Mouse (Mus musculus): Measurements from ENCODE around the gene Klhl1. TPM values are rescaled to one million over a fixed set of nuclear protein-coding genes. Genes with fewer than 3 reads are reported as not detected.
"Not testable (repeated sequence)": the region's sequence is repeated elsewhere in the genome, so short reads cannot be mapped to it uniquely, and the experiment has no call there.

The Klhl1 gene
- polyA plus RNA-seq, 1 experiment from 2014 or later = not detected

DNA sequence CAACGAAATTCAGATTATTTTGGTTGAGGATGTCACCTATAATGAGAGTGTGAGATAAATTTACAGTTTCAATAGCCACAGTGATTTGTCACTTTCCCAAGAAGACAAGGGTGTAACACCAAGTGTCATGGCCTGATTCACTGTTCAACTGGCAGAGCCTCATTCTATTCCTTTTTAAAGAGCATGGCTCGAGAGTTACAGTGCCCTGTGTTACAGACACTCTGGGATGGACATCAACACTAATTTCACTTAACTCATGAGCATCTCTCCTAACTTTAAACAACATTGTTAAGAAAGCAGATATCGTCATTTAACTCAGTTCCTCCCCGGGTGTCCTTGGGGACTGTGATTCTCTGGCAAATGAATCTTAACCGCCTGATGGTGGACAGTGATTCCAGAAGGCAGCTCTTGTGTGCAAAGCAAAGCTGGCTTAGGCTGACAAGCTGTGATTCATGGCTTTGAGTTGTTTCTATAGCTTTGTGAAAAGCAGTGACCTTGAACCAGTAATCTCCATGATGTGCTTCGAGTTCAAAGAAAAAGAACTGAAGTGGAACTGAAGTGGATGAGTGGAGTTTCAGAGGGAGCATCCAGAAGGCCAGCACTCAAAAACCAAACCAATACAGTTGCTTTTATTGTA, 301.0 kb downstream of the Klhl1 start:
- no peak overlapping the region for H3K4me2 ChIP-seq (ENCODE audit: low read depth, low read length)
- ATAC-seq (no peak), DNase-seq (no peak)
- WGBS (ENCODE audit: insufficient replicate concordance) = 62% methylated on average over 6 of the region's 6 CpGs
- no peak overlapping the region for H3K9ac ChIP-seq (replicated peaks)
- no peak overlapping the region for H3K27ac ChIP-seq (ENCODE audit: low read depth)
- no peaks in the 10 kb centered on the region for H3K27me3 ChIP-seq (ENCODE audit: insufficient read depth, low read length)
- no peak overlapping the region for H3K4me3 ChIP-seq (ENCODE audit: low read depth, low read length)
- no peaks in the 10 kb centered on the region for H3K36me3 ChIP-seq (replicated peaks; ENCODE audit: insufficient read depth, low read length)
- no peaks in the 10 kb centered on the region for H3K4me1 ChIP-seq (ENCODE audit: insufficient read depth)
- H3K9me3 ChIP-seq (ENCODE audit: low read length) = no peaks in the 10 kb centered on the region
- TF ChIP-seq CTCF (IDR thresholded peaks at IDR 0.05; ENCODE audit: low read depth) (no peak), EP300 (IDR thresholded peaks at IDR 0.05; ENCODE audit: low read depth) (no peak)

DNA sequence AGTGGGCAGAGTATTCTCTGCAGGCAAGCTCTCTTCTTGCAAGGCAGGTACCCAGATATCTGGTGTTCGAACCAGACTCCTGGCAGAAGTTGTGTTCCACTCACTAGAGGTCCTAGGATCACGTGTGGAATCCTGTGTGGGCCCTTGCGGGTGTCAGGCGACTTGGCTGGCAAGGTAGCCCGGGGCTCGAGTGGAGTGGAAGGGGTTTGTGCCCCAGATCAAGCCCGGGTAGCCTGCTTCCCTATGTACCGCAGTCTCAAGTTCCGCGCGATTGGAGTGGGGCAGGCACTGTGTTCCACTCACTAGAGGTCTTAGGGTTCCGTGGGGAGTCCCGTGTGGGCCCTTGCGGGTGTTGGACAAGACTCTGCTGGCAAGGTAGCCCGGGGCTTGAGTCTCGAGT, 324.1 kb downstream of the Klhl1 start:
- not testable (repeated sequence) for H3K4me2 ChIP-seq (ENCODE audit: low read depth, low read length); ATAC-seq; H3K9me3 ChIP-seq (ENCODE audit: low read length); H3K9ac ChIP-seq (replicated peaks); H3K27ac ChIP-seq (ENCODE audit: low read depth); DNase-seq; H3K4me1 ChIP-seq (ENCODE audit: insufficient read depth); H3K4me3 ChIP-seq (ENCODE audit: low read depth, low read length); H3K36me3 ChIP-seq (replicated peaks; ENCODE audit: insufficient read depth, low read length); H3K27me3 ChIP-seq (ENCODE audit: insufficient read depth, low read length)
- WGBS (ENCODE audit: insufficient replicate concordance) = 82% methylated on average over 13 of the region's 16 CpGs

GRCm38 (mm10) chr14:96174546-96174945, 344.4 kb downstream of the Klhl1 start:
- Histone ChIP-seq H3K36me3 (replicated peaks; ENCODE audit: insufficient read depth, low read length) (no peaks in the 10 kb centered on the region), H3K27me3 (ENCODE audit: insufficient read depth, low read length) (no peaks in the 10 kb centered on the region), H3K9me3 (ENCODE audit: low read length) (peaks cover 2% of the 10 kb centered on the region; the same call in 1 of the 2 replicates), H3K4me1 (ENCODE audit: insufficient read depth) (no peaks in the 10 kb centered on the region), H3K4me3 (ENCODE audit: low read depth, low read length) (no peak overlapping the region), H3K27ac (ENCODE audit: low read depth) (no peak overlapping the region), H3K9ac (replicated peaks) (no peak overlapping the region), H3K4me2 (ENCODE audit: low read depth, low read length) (no peak overlapping the region)
- WGBS (ENCODE audit: insufficient replicate concordance) = 64% methylated on average over 2 of the region's 2 CpGs
- ATAC-seq (no peak), DNase-seq (no peak)
- TF ChIP-seq EP300 (IDR thresholded peaks at IDR 0.05; ENCODE audit: low read depth) = no peak
- TF ChIP-seq CTCF (IDR thresholded peaks at IDR 0.05; ENCODE audit: low read depth) = no peak

DNA sequence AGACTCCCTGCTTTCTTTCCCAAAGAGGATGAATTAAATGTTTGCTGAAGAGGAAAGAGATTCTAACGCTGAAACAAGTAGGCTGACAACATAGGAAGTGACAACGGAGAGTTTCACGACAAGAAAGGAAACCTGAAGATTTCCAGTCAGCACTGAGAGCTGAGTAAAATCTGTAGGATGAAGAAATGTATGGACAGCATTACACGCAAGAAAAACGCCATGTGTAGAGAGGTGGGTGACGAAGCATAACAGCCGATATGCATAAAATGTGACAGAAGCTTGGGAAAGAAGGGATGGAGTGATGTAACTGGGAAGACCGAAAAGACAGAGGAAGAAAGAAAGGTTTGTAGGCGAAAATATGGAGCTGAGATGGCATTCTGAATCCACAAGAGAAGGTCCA, 375.8 kb downstream of the Klhl1 start:
- H3K9ac ChIP-seq (replicated peaks) = no peak overlapping the region
- no peaks in the 10 kb centered on the region for H3K4me1 ChIP-seq (ENCODE audit: insufficient read depth)
- no peak overlapping the region for H3K4me3 ChIP-seq (ENCODE audit: low read depth, low read length)
- H3K27me3 ChIP-seq (ENCODE audit: insufficient read depth, low read length) = no peaks in the 10 kb centered on the region
- H3K4me2 ChIP-seq (ENCODE audit: low read depth, low read length) = no peak overlapping the region
- no peak for TF ChIP-seq CTCF (IDR thresholded peaks at IDR 0.05; ENCODE audit: low read depth)
- TF ChIP-seq EP300 (IDR thresholded peaks at IDR 0.05; ENCODE audit: low read depth) = no peak
- 66% methylated on average over 9 of the region's 9 CpGs for WGBS (ENCODE audit: insufficient replicate concordance)
- no peaks in the 10 kb centered on the region for H3K36me3 ChIP-seq (replicated peaks; ENCODE audit: insufficient read depth, low read length)
- no peaks in the 10 kb centered on the region for H3K9me3 ChIP-seq (ENCODE audit: low read length)
- no peak for DNase-seq
- ATAC-seq = no peak
- H3K27ac ChIP-seq (ENCODE audit: low read depth) = no peak overlapping the region

GRCm38 (mm10) chr14:96140246-96140645, 378.7 kb downstream of the Klhl1 start:
- ATAC-seq (no peak), DNase-seq (no peak)
- TF ChIP-seq EP300 (IDR thresholded peaks at IDR 0.05; ENCODE audit: low read depth) (no peak), CTCF (IDR thresholded peaks at IDR 0.05; ENCODE audit: low read depth) (no peak)
- Histone ChIP-seq H3K4me3 (ENCODE audit: low read depth, low read length) (no peak overlapping the region), H3K4me1 (ENCODE audit: insufficient read depth) (no peaks in the 10 kb centered on the region), H3K27ac (ENCODE audit: low read depth) (no peak overlapping the region), H3K27me3 (ENCODE audit: insufficient read depth, low read length) (no peaks in the 10 kb centered on the region), H3K9ac (replicated peaks) (no peak overlapping the region), H3K9me3 (ENCODE audit: low read length) (no peaks in the 10 kb centered on the region), H3K4me2 (ENCODE audit: low read depth, low read length) (no peak overlapping the region), H3K36me3 (replicated peaks; ENCODE audit: insufficient read depth, low read length) (no peaks in the 10 kb centered on the region)
- WGBS (ENCODE audit: insufficient replicate concordance) = 84% methylated on average over 2 of the region's 2 CpGs

GRCm38 (mm10) chr14:96107396-96107795, 411.5 kb downstream of the Klhl1 start:
- ATAC-seq = no peak
- no peak for TF ChIP-seq CTCF (IDR thresholded peaks at IDR 0.05; ENCODE audit: low read depth)
- no peak for TF ChIP-seq EP300 (IDR thresholded peaks at IDR 0.05; ENCODE audit: low read depth)
- Histone ChIP-seq H3K4me3 (ENCODE audit: low read depth, low read length) (no peak overlapping the region), H3K9me3 (ENCODE audit: low read length) (no peaks in the 10 kb centered on the region), H3K36me3 (replicated peaks; ENCODE audit: insufficient read depth, low read length) (no peaks in the 10 kb centered on the region), H3K4me2 (ENCODE audit: low read depth, low read length) (no peak overlapping the region), H3K27ac (ENCODE audit: low read depth) (no peak overlapping the region), H3K9ac (replicated peaks) (no peak overlapping the region), H3K27me3 (ENCODE audit: insufficient read depth, low read length) (no peaks in the 10 kb centered on the region), H3K4me1 (ENCODE audit: insufficient read depth) (no peaks in the 10 kb centered on the region)
- 79% methylated on average over 7 of the region's 7 CpGs for WGBS (ENCODE audit: insufficient replicate concordance)
- no peak for DNase-seq

All from liver, postnatal 0 days (tissue).